Mouse (Mus musculus) intestine, embryonic 16.5 days (tissue): Measurements from ENCODE around the gene Mical3. TPM values are rescaled to one million over a fixed set of nuclear protein-coding genes. Genes with fewer than 3 reads are reported as not detected.
A peak's percentile ranks its signal among the peaks of the same experiment; 100 is the strongest.

Experiments used
- ATAC-seq: fragments of 200-750 bp; cut with Nextera tagmentation; 2 replicates; pipeline ENCODE4 v1.8.0; 2017; ENCODE audit warnings: moderate TSS enrichment, moderate library complexity
- H3K27ac ChIP-seq: fragments of 300-500 bp; sonication (generic); 2 replicates; pipeline ENCODE4 v1.5.1; 2014; ENCODE audit warnings: mild to moderate bottlenecking, low read length
- H3K27me3 ChIP-seq: fragments of 300-500 bp; sonication (generic); replicated peaks from 2 replicates; pipeline ENCODE4 v1.6.1; 2014; ENCODE audit warnings: low read length, control low read depth, mixed read lengths; ENCODE audit not compliant: control insufficient read depth, insufficient read depth
- H3K36me3 ChIP-seq: fragments of 300-500 bp; sonication (generic); 2 replicates; pipeline ENCODE4 v1.6.1; 2014; ENCODE audit warnings: low read length, control low read depth; ENCODE audit not compliant: control insufficient read depth, insufficient read depth
- H3K4me1 ChIP-seq: fragments of 300-500 bp; sonication (generic); 2 replicates; pipeline ENCODE4 v1.6.1; 2014; ENCODE audit warnings: low read length, control low read depth, mixed read lengths; ENCODE audit not compliant: control insufficient read depth, insufficient read depth
- H3K4me2 ChIP-seq: fragments of 300-500 bp; sonication (generic); 2 replicates; pipeline ENCODE4 v1.6.1; 2014; ENCODE audit warnings: low read depth, low read length, control low read depth
- H3K4me3 ChIP-seq: fragments of 300-500 bp; sonication (generic); 2 replicates; pipeline ENCODE4 v1.5.1; 2014; ENCODE audit warnings: mild to moderate bottlenecking, low read length
- H3K9ac ChIP-seq: fragments of 300-500 bp; sonication (generic); 2 replicates; pipeline ENCODE4 v1.6.1; 2014; ENCODE audit warnings: low read depth, low read length
- H3K9me3 ChIP-seq: fragments of 300-500 bp; sonication (generic); 2 replicates; pipeline ENCODE4 v1.6.1; 2016; ENCODE audit warnings: low read length, control low read depth; ENCODE audit not compliant: control insufficient read depth
- WGBS: fragments of 180-500 bp; shearing (Covaris S2); extraction: QIAGEN DNeasy Blood & Tissue Kit; methylation state at CpG from one replicate; pipeline ENCODE4 v1.1.7; 2014; 5-methylcytosine and 5-hydroxymethylcytosine counted together
- polyA plus RNA-seq: library from polyadenylated mRNA; unstranded; fragments of >200 nt; fragmentation: Nextera tagmentation; extraction: Ambion mirVana; gene quantifications from 2 replicates; pipeline ENCODE4 v1.2.1, GENCODE M21; 2015

The Mical3 gene
- polyA plus RNA-seq, 1 experiment from 2014 or later: 5.5 TPM

- H3K4me3 ChIP-seq: no peak overlapping the region
- no peaks in the 10 kb centered on the region for H3K9me3 ChIP-seq
- H3K27me3 ChIP-seq: no peaks in the 10 kb centered on the region
- no peaks in the 10 kb centered on the region for H3K36me3 ChIP-seq
- H3K27ac ChIP-seq: no peak overlapping the region
- no peak overlapping the region for H3K4me2 ChIP-seq
- no peak for ATAC-seq
- H3K9ac ChIP-seq: no peak overlapping the region
- 77% methylated on average over 5 of the region's 5 CpGs for WGBS
- H3K4me1 ChIP-seq: no peaks in the 10 kb centered on the region
Observed at GRCm38 (mm10) chr6:121122739-121123241, 8.0 kb downstream of the Mical3 start.

GRCm38 (mm10) chr6:121120776-121121175 is 10.0 kb downstream of the Mical3 start:
- no peak for ATAC-seq
- no peaks in the 10 kb centered on the region; the same call in 1 of the 2 replicates for H3K9me3 ChIP-seq
- 36% methylated on average over 7 of the region's 7 CpGs for WGBS
- H3K4me1 ChIP-seq: no peaks in the 10 kb centered on the region
- no peak overlapping the region for H3K4me3 ChIP-seq
- no peaks in the 10 kb centered on the region for H3K27me3 ChIP-seq
- H3K4me2 ChIP-seq: no peak overlapping the region
- H3K36me3 ChIP-seq: no peaks in the 10 kb centered on the region
- H3K9ac ChIP-seq: no peak overlapping the region
- no peak overlapping the region for H3K27ac ChIP-seq

- H3K36me3 ChIP-seq: no peaks in the 10 kb centered on the region
- H3K9me3 ChIP-seq: no peaks in the 10 kb centered on the region; the same call in 1 of the 2 replicates
- 72% methylated on average over 15 of the region's 15 CpGs for WGBS
- ATAC-seq: no peak
- no peaks in the 10 kb centered on the region for H3K27me3 ChIP-seq
- no peak overlapping the region for H3K4me2 ChIP-seq
- no peak overlapping the region for H3K4me3 ChIP-seq
- H3K27ac ChIP-seq: no peak overlapping the region
- H3K4me1 ChIP-seq: no peaks in the 10 kb centered on the region
- no peak overlapping the region for H3K9ac ChIP-seq
Observed at GRCm38 (mm10) chr6:121117971-121118755, 12.6 kb downstream of the Mical3 start.

DNA sequence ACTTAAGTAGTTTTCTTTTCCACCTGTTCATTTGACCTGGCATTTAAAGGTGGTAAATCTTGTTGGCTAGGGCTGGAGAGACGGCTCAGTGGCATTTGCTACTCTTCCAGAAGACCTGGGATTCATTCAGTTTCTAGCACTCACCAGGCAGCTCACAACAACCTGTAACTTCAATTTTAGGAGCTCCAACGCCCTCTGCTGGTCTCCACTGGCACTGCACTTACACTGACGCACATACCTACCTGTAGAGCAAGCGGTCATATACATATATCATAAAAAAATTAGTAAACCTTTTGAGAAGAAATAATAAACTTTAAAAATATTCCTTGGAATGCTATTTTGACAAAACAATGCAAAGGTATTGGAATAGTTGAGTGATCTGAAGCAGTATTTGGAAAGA is 13.7 kb downstream of the Mical3 start:
- no peak overlapping the region for H3K4me3 ChIP-seq
- no peaks in the 10 kb centered on the region; the same call in 1 of the 2 replicates for H3K9me3 ChIP-seq
- H3K36me3 ChIP-seq: no peaks in the 10 kb centered on the region
- WGBS: 76% methylated on average over 4 of the region's 4 CpGs
- H3K4me1 ChIP-seq: no peaks in the 10 kb centered on the region
- no peak overlapping the region for H3K9ac ChIP-seq
- no peaks in the 10 kb centered on the region for H3K27me3 ChIP-seq
- H3K27ac ChIP-seq: no peak overlapping the region
- ATAC-seq: no peak
- H3K4me2 ChIP-seq: no peak overlapping the region

DNA sequence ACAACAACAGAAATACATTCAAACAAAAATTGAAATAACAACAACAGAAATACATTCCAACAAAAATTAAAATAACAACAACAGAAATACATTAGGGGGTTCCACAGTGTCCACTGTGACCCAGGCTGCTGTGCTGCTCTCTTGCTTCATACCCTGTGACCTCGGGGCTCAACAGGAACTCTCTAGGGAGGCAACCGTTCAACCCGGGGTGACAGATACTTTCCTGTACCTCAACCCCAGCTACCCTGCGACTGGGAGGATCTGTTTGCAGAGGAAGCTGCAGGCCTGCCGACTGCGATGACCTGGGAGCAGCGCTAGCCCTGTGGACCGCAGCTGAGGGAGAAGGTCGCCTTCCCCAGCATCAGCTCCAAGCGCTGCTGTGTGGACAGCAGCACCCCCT is 14.4 kb downstream of the Mical3 start:
- peaks cover 4% of the 10 kb centered on the region; the same call in 1 of the 2 replicates for H3K4me1 ChIP-seq
- WGBS: 56% methylated on average over 10 of the region's 10 CpGs
- no peak overlapping the region for H3K4me3 ChIP-seq
- H3K4me2 ChIP-seq: no peak overlapping the region
- H3K27ac ChIP-seq: no peak overlapping the region
- H3K27me3 ChIP-seq: no peaks in the 10 kb centered on the region
- no peak overlapping the region for H3K9ac ChIP-seq
- no peaks in the 10 kb centered on the region for H3K36me3 ChIP-seq
- no peak for ATAC-seq
- no peaks in the 10 kb centered on the region; the same call in 1 of the 2 replicates for H3K9me3 ChIP-seq

DNA sequence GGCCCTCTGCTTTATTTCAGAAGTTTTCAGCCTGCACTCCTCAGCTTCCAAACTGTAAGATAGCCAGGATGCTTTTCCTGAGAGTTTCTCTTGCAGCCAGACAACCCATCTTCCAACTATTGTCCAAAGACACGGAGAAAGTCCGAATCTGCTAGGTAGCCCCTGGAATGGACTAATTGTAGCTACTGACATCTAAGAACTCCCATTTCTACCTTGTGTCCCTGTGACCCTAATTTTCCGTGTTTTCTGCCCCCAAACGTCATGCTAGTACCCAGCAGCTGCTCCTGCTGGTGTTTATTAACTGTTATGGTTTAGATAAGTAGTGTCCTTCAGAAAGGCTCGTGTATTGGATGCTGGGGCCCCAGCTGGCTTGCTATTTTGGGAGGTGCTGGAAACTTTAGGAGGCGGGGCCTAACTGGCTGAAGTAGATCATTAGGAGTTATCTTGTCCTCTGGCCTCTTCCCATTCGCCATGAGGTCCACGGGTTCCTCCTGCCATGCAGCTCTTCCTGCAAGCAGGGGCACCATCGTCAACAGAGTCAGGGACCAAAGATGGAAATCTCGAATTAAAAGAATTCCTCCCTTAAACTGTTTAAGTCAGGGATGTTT is 19.2 kb downstream of the Mical3 start:
- peaks cover 12% of the 10 kb centered on the region for H3K4me1 ChIP-seq
- 34% methylated on average over 10 of the region's 10 CpGs for WGBS
- H3K36me3 ChIP-seq: no peaks in the 10 kb centered on the region
- ATAC-seq: no peak
- H3K27me3 ChIP-seq: no peaks in the 10 kb centered on the region
- no peak overlapping the region for H3K4me2 ChIP-seq
- H3K9ac ChIP-seq: no peak overlapping the region
- H3K9me3 ChIP-seq: no peaks in the 10 kb centered on the region
- H3K4me3 ChIP-seq: no peak overlapping the region
- H3K27ac ChIP-seq: peak overlapping the region; percentile 48; the same call in 1 of the 2 replicates

DNA sequence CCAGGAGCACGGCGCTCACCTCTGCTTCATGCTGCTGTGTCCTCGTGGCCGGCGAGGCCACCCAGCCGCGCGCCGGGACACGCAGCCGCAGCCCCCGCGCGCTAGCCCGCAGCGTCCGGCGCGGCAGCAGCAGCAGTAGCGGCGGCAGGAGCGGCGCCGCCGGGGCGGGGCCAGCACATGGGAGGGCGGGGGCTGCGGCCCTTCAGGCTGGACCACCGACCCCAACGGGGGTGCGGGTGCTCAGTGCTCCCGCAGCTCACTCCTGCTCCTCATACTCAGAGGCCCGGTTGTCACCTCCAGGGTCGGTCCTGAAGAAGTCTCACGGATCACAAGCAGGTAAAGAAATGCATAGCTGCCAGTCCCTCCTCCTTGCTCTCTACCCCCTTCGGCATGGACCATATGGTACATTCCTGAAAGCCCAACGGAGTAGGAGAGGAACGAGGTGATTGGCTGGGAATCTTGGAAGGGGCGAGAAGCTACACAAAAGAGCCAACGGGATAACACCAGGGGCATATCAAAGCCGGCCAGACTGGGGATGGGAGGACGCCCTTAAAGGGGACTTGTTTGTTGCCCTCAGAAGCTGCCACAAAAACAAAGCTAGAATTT is 20.7 kb downstream of the Mical3 start:
- peak overlapping the region; percentile 90 for H3K9ac ChIP-seq
- H3K4me2 ChIP-seq: peak overlapping the region; percentile 86
- H3K27me3 ChIP-seq: no peaks in the 10 kb centered on the region
- peak; percentile 98 for ATAC-seq
- H3K27ac ChIP-seq: peak overlapping the region; percentile 64
- 0% methylated on average over 34 of the region's 42 CpGs for WGBS
- H3K4me3 ChIP-seq: peak overlapping the region; percentile 91
- H3K9me3 ChIP-seq: no peaks in the 10 kb centered on the region
- no peaks in the 10 kb centered on the region for H3K36me3 ChIP-seq
- peaks cover 12% of the 10 kb centered on the region for H3K4me1 ChIP-seq

- Histone ChIP-seq H3K4me2 (peak overlapping the region; percentile 86), H3K4me1 (peaks cover 12% of the 10 kb centered on the region), H3K4me3 (peak overlapping the region; percentile 91), H3K9ac (peak overlapping the region; percentile 90), H3K27me3 (no peaks in the 10 kb centered on the region), H3K27ac (peak overlapping the region; percentile 64; the same call in 1 of the 2 replicates), H3K36me3 (no peaks in the 10 kb centered on the region), H3K9me3 (no peaks in the 10 kb centered on the region)
- ATAC-seq: peak; percentile 38
- 1% methylated on average over 52 of the region's 52 CpGs for WGBS
Observed at GRCm38 (mm10) chr6:121109181-121109981, 21.4 kb downstream of the Mical3 start.

DNA sequence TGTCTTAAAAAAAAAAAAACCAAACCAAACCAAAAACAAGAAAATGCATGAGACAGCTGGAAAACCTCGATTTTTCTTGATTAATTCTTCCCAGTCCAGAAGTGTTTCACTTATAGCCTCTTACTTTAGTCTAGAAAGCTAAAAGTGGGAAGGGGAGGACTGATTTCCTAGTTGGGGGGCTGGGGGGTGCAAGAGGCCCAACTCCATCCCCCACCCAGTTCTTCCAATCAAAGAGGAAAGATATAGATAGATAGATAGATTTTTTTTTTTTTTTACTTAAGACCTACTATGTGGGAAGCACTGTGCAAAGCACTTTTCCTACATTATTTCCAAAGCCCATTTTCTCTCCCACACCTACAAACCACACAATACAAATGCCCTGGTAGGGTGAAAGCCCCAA is 22.7 kb downstream of the Mical3 start:
- no peak overlapping the region for H3K27ac ChIP-seq
- no peak overlapping the region for H3K9ac ChIP-seq
- no peak for ATAC-seq
- H3K4me2 ChIP-seq: no peak overlapping the region
- no peak overlapping the region for H3K4me3 ChIP-seq
- WGBS: 73% methylated on average over 1 of the region's 1 CpGs
- no peaks in the 10 kb centered on the region for H3K36me3 ChIP-seq
- no peaks in the 10 kb centered on the region for H3K27me3 ChIP-seq
- no peaks in the 10 kb centered on the region for H3K9me3 ChIP-seq
- H3K4me1 ChIP-seq: peaks cover 14% of the 10 kb centered on the region
